Mouse (Mus musculus) central nervous system, embryonic 11.5 days (tissue): ENCODE results near the gene Dr1. TPM values are rescaled to one million over a fixed set of nuclear protein-coding genes. Genes with fewer than 3 reads are reported as not detected.

Experiments used
- polyA plus RNA-seq: library from polyadenylated mRNA; depleted of rRNA; stranded (reverse); fragments of >200 nt; gene quantifications from 2 replicates; pipeline ENCODE4 v1.2.3, GENCODE M21; 2012; rRNA removed

Dr1 gene
- polyA plus RNA-seq: 28.8 and 38.9 TPM in 2 replicates

GRCm38 (mm10) chr5:108268127-108269062 lies at the start of gene Dr1:
Dr1 (plus strand) TSS chr5:108268897.

GRCm38 (mm10) chr5:108312224-108313064 lies 43.7 kb downstream of the Dr1 start, which contains the start of gene Pigg:
Pigg (plus strand) TSS chr5:108312609.

Other genes starting within 250 kb of the Dr1 start
- gene Mtf2, start 203.2 kb upstream of the Dr1 start, polyA plus RNA-seq: 80.9 and 109 TPM in 2 replicates
- gene Tmed5, start 136.3 kb upstream of the Dr1 start, polyA plus RNA-seq: 17.8 and 29.5 TPM in 2 replicates
- 3.9 and 4.7 TPM in 2 replicates for gene Ccdc18, start 136.0 kb upstream of the Dr1 start, polyA plus RNA-seq
- gene Pigg, start 43.7 kb downstream of the Dr1 start, polyA plus RNA-seq: 3.9 and 5.9 TPM in 2 replicates
- 0.34 and 0.36 TPM in 2 replicates for gene Gm42517, start 99.0 kb downstream of the Dr1 start, polyA plus RNA-seq
- gene Pde6b, start 119.5 kb downstream of the Dr1 start, polyA plus RNA-seq: not detected in 2 replicates
- gene Atp5k, start 165.6 kb downstream of the Dr1 start, polyA plus RNA-seq: 184 and 255 TPM in 2 replicates
- gene Mfsd7a, start 180.0 kb downstream of the Dr1 start, polyA plus RNA-seq: 0.98 and 1.1 TPM in 2 replicates
- 35.9 and 37.3 TPM in 2 replicates for gene Pcgf3, start 192.3 kb downstream of the Dr1 start, polyA plus RNA-seq